Mouse (Mus musculus) spleen, postnatal 14 days (tissue): Measurements from ENCODE around the gene Dync2li1.

Experiments
- DNase-seq, 2 experiments: peaks; one replicate each; pipeline ENCODE4 v3.0.0; 2021 to 2022; ENCODE audit warnings: low spot score in 2 of 2

The Dync2li1 gene

DNA sequence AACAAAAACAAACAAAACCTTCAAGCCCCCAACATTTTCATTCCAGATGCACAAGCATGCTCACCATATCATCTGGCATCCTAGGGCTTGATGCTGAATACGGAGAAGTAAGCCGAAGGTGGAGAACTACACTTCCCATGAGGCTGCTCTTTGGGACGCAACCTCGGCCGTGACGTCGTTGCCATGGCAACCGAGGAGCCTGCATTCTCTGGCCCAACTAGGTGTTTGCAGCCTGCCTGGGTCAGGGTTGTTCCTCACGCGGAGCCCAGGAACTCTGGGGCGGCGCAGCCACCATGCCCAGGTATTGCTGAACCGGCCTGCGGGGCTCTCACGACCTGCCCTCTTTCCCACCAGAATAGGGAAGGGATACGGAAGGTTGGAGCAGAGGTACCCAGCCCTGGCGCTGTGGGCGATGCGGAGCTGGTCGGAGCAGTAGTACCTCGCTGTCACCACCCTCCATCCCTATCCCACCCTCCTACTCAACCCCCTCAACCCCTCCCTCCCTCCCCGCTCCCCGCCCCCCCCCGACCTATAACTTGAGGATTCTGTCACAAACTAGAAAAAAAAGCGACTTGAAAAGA, at the start of gene Dync2li1:
Dync2li1 (plus strand) TSS at position 221 of the 581 bp plus-strand sequence.
- DNase-seq, result peak; percentile 40 to 62

- DNase-seq, result no peak
Observed at GRCm38 (mm10) chr17:84576621-84577293, 49.5 kb upstream of the Dync2li1 start.

GRCm38 (mm10) chr17:84579249-84579648, 47.0 kb upstream of the Dync2li1 start:
- no peak for DNase-seq

GRCm38 (mm10) chr17:84579817-84580216, 46.5 kb upstream of the Dync2li1 start:
- DNase-seq, result no peak

- DNase-seq, result no peak
Observed at GRCm38 (mm10) chr17:84580821-84581220, 45.5 kb upstream of the Dync2li1 start.

GRCm38 (mm10) chr17:84581740-84582414, 44.4 kb upstream of the Dync2li1 start:
- DNase-seq, result no peak

DNA sequence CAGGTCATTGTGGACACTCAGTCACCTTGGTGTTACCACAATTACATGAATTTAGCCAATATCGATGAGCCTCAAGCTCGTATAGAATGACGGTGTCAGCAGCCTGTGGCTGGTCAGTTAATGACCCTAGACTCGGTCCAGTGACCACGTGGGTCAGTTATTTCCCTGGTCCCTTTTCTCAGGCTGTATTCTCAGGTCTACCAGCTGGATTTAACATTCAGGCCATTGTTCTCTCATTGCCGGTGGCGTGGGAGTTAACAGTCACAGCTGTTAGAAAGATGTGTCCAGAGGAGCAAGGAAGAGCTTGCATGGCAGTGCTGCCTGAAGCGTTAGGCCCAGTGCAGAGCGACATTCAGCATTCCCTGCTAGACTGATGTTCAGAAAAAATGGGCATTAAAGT, 42.2 kb upstream of the Dync2li1 start:
- DNase-seq, result no peak

- no peak for DNase-seq
Observed at GRCm38 (mm10) chr17:84585104-84585503, 41.2 kb upstream of the Dync2li1 start.

DNA sequence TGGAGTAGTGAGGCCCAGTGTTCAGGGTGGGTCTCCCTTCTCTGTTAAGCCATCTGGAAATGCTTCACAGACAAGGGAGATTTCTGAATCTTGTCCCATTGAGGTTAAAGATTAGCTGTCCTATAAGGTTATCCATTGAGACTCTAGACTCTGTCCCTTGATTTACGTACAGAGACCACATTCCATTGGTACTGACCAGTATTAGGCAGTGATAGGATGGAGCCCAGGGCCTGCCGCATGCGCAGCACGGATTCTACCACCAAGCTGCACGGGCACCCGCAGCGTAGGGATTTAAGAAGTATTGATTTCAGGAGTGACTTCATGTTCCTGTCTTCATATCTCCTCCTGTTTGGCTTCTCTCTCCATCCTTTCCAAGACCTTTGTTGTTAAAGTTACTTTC, 36.2 kb upstream of the Dync2li1 start:
- no peak for DNase-seq

GRCm38 (mm10) chr17:84591431-84592150, 34.7 kb upstream of the Dync2li1 start:
- DNase-seq, result no peak

GRCm38 (mm10) chr17:84596015-84596441, 30.3 kb upstream of the Dync2li1 start:
- no peak for DNase-seq

GRCm38 (mm10) chr17:84596501-84596900, 29.8 kb upstream of the Dync2li1 start:
- no peak for DNase-seq

DNA sequence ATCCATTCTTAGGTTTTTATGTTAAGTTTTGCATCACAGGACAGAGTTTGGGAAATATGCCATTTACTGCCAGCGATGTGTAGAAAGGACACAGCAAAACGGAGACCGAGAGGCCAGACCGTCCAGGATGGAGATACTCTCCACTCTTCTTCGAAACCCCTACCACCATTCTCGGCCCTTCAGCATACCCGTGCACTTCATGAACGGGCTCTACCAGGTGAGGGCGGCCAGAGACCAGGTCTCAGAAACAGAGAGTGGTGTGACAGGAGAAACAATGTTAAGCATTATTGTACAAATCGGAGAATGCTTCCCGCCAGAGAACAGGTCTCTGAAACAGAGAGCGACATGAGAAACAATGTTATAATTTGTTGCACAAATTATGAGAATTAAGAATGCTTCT, 28.4 kb upstream of the Dync2li1 start:
- DNase-seq, result no peak

GRCm38 (mm10) chr17:84598928-84599327, 27.4 kb upstream of the Dync2li1 start:
- DNase-seq, result no peak

DNA sequence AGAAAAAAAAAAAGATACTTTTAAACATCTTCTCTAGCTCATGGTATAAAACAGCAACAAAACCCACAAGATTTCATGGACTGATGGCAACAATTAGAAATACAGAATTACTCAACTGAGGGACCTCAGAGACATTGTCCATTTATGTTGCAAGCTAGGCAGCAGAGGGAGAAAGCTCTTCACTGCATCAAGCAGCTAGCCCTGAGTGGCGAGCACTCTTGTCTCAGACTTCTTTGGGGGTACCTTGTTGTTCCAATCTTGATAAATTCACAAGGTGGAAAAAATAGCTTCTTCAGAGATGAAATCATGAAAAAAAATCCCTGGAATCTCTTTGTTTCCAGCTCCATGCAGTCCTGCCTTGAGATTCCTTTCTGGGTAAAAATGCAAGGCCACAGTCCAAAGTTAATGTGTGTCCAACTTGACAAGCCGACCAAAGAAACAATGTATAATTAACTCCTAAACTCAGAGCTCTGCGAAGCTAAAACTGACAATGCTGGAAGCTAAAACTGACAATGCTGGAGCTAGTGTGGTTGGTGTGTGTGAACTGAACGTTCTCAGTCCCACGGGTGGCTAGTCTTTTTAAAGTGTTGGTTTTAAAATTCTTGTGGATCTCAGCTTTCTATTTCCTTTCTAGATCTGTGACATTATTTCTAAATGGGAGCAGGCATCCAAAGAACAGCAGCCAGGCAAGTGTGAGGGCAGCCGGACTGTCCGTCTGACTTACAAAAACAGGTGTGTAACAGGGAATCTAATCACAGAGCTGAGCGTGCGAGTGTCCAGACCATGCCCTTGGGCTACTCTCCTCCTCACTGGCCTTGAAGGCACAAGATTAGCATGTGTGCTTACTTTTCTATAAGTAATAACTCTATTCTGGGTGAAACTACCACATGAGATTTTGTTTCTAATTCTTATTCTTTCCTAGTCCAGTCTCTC, 26.0 kb upstream of the Dync2li1 start:
- no peak for DNase-seq

GRCm38 (mm10) chr17:84601805-84602204, 24.5 kb upstream of the Dync2li1 start:
- DNase-seq, result no peak

DNA sequence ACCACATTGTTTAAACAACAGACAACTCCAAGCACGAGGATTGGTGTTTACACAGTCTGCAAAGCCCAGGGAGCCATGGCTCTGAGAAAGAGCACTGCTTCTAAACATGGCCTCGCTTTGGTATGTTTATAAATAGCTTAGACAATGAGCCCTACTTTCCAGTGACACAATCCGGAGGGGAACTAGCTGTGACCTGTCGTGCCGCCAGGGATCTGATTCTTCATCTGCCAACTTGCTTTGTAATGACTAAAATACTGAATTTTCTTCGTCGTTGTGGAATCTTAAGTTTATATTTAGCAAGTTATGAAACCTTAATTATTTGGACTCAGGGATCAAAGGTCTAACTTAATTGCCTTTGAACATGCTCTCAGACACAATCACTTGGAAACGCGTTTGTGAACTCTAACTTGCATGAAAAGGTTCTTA, 23.1 kb upstream of the Dync2li1 start:
- DNase-seq, result no peak

GRCm38 (mm10) chr17:84603709-84604420, 22.4 kb upstream of the Dync2li1 start:
- DNase-seq, result no peak

- DNase-seq, result no peak
Observed at GRCm38 (mm10) chr17:84606976-84607375, 19.3 kb upstream of the Dync2li1 start.

GRCm38 (mm10) chr17:84607617-84608016, 18.7 kb upstream of the Dync2li1 start:
- DNase-seq, result no peak

DNA sequence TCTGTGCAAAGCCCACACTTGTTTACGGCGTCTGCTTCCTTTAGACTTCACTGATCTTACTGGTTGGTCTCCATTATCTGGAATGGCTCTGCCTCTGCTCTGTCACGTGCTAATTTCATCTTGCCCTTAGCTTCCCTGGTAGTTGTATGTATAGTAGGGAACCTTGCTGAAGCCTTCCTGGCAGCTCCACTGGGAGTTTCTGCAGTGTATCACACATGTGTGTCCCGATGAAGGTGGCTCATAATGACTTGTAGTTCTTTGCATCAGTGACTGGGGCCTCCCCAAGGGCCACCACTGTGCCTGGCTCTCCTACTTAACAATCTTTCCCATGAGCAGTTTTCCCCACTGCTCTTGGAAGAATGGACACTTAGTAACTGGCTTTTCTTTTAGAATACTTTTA, 17.7 kb upstream of the Dync2li1 start:
- DNase-seq, result no peak
